Mouse (Mus musculus): ENCODE data around the gene Fcgrt.

The Fcgrt gene

DNA sequence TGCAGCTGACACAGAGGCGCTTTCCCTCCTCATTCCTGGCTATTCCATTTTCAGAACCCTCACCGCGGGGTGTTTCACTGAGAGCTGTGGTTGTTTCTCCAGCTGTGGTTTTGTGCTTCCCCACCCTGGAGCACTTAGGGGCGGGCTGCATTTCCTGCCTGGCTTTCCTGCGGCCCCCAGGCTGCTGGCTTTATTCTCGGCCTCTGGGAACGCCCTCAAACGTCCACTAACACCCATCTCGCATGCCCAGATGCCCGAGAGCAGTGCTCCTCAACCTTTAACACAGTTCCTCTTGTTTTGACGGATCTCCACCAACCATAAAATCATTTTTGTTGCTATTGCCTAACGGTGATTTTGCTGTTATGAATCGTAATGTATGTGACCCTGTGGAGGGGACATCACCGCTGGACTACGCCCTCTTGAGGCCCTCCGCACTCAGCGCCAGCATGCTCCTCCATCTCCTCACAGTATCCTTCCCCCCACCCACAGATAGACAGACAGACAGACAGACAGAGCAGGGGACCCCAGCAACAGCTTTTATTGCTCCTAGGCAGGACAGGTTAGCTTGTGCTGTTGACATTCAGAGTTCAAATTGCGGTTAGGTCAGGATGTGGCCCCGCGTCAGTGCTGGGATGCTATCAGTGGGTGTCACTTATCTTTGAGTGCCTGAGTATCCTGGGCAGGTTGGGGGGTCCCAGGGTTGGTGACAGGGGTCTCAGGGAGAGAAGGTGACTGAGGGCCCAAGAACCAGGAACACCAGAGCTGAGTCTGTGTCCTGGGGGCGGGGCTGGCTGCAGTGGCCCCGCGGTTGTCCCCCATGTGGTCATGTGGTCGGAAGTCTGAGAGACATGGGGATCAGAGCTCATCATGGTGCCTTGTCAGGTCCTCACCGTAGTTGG lies 21.0 kb downstream of the Fcgrt start:
- no peak for DNase-seq

DNA sequence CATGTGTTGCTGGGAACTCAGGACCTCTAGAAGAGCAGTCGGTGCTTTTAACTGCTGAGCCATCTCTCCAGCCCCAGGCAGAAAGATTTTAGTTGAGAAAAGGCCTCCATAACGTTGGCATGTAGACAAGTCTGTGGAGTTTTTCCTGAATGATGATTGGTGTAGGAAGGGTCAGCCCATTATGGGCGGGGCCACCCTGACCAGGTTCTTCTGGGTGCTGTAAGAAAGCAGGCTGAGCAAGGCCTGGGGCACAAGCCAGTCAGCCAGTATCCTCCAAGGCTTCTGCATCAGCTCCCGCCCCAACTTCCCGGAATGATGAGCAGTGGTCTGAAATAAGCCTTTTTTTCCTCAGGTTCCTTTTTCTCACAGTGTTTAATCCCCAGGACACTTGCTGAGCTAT lies 22.6 kb downstream of the Fcgrt start:
- DNase-seq, result no peak

DNA sequence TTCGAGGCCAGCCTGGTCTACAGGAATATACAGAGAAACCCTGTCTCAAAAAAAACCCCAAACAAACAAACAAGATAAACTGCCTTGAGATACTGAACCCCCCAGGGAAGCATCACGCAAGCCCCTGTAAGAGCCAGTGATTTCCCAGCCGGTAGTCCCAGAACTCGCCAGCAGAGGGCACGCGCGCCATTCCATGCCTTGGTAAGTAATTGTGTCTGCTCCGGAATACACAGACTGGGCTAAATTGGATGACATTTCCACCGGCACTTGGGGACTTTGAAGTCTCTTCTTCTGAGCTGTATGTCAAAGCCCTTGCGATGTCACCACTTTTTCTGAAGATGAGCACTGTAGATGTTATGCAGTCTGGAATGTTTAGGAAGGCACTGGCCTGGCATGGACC lies 23.8 kb downstream of the Fcgrt start:
- DNase-seq, result peak; percentile 97

DNA sequence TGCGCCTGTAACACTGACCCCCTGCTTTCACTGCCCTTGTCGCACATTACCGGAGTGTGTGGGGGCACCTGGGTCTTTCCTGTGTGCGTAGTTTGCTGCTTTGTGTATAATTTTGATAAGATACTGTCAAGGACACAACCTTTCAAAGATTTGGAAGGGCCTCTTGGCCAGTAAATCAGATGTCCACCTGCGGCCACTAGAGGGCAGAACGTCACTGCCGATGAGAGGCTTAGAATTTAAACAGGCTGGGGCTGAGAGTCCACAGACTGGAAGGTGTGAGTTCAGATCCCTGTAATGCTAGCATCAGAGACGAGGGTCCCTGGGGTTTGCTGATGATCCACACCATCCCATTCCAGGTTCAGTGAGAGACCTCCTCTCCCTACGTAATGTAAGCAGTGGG lies 25.1 kb downstream of the Fcgrt start:
- DNase-seq, result peak; percentile 74

DNA sequence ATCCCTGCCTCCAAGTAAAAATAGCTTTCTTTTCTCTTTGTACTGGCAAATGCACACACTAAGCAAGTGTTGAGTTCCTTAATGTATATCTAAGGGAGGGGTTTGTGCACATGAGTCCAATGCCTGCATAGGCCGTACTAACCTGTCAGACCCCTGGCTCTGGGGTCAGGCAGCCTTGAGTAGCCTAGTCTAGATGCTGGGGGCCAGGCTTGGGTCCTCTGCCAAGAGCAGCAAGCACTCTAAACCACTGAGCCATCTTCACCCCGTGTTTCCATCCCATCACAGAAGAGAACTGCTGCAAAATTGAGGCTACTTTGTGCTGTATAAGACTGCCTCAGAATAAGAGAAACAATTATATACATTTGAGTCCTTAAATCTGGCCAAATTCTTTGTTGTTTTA lies 25.8 kb downstream of the Fcgrt start:
- no peak for DNase-seq

DNA sequence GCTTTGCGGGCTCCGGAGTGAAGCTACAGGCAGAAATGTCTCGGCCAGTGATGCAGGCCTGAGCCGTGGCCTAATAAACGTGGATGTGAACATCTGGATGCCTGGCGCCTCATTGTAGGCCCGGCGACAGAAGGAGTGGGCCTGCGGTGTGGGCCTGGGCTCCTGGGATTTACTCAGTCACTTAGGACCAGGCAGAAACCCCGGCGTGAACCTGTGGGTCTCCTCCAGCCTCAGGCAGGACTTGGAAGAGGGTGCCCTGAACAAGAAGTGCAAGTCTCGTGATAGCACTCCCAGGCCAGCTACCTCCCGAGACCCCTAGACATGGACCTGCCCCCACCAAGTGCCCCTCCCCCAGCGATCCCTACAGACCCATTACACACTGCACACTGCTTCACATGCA lies 26.3 kb downstream of the Fcgrt start:
- DNase-seq, result no peak

DNA sequence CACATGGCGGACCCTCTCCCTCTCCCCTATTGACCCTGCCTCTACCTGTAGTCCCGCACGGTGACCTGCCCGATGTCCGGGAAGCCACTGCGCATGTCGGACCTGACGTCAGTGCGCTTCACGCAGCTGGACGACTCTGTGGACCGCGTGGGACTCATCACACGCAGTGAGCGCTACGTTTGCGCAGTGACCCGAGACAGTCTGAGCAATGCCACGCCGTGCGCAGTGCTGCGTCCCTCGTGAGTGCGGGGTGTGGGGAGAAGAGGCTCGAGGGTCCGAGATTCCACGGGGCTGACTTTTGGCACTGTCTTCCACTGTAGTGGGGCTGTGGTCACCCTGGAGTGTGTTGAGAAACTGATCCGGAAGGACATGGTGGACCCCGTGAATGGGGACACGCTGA lies 27.1 kb downstream of the Fcgrt start:
- DNase-seq, result no peak

DNA sequence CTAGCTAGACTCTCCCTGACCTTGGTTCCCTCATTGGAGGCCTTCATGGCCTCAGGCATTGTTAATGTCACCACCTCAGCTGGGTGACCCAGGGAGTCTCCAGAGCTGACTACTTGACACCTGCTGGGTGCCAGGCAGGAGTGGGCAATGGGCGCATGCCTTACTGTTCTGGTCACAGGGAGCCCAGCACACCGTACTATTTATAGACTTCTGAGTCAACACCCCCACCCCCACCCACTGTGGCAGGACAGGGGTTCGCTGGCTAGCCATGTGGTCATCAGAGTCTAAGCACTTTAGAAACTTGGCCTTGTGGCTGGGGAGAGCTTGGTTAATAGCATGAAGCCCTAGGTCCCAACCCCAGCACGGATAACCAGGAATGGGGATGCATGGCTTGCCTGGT lies 28.2 kb downstream of the Fcgrt start:
- no peak for DNase-seq

DNA sequence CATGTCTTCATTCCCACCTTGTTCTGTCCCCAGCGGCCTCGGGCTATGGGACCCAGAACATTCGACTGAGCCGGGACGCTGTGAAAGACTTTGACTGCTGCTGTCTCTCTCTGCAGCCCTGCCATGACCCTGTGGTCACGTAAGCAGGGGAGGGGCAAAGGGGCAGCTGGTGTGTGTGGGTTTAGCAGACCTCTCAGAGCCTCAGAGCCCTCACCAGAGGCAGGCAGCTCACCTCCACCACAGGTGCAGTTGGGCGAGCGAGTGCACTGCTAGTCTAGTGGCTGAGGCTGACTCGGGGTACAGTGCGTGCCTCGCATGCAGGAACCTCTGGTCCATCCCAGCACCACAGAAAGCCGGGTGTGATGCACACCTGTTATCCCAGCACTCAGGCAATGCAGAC lies 29.7 kb downstream of the Fcgrt start:
- no peak for DNase-seq

DNA sequence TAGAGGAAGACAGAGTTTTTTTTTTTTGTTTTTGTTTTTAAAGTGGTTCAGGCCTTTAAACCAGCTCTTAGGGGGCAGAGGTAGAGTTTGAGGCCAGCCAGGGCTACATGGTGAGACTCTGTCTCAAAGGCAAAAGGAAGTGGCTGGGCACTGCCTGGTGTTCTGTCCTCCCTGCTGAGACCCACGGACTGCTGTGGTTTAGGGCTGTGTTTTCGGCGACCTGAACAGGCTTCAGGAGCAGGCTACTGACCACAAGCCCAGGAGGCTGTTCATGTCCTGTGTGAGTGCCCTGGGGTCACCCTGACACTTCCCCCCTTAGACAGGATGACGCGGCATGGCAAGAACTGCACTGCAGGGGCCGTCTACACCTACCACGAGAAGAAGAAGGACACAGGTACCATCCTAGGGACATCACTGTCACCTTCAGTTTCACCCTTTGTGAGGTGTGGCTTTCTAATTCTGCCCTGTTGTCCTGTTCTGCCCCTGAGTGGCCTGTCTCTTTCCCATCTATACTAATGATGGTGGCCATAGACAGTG lies 30.4 kb downstream of the Fcgrt start:
- no peak for DNase-seq

DNA sequence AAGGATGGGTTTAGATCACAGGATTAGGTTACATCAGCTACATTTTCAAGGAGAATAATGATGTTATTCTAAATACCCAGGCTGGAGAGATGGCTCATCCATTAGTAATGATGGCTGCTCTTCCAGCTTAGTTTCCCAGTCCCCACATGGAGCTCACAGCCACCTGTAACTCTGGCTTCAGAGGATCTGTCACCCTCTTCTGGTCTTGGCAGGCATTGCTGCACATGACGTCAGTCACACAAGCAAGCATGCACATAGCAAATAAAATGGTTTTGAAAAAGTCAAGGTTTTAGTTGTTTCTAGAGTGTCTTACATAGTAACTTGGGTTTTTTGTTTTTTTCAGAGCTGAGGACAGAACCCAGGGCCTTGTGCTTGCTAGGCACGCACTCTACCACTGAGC lies 31.4 kb downstream of the Fcgrt start:
- no peak for DNase-seq

DNA sequence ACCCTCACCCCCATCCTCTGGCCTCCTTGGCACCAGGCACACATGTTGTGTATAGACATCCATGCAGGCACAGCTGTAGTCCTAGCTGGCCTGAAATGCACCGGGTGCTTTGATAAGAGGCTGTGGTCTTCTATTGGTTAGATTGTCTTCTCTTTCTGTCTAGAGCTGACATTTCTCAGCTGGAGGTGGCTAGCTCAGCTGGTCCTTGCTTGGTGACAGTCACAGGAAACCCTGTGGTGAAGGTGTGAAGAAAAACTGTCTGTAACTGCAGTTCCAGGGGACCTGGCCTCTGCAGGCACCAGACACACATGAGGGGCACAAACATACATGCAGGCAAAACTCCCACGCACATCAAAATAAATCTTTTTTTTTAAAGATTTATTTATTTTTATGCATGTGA lies 34.0 kb downstream of the Fcgrt start:
- no peak for DNase-seq

DNA sequence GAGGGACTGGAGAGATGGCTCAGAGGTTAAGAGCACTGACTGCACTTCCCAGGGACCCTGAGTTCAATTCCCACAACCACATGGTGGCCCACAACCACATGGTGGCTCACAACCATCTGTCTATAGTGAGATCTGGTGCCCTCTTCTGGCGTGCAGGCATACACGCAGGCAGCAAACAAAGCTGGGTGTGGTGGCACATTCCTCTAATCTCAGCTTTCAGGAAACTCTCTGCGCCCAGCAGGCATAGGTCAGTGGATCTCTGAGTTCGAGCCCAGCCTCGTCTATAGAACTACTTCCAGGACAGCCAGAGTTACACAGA lies 35.7 kb downstream of the Fcgrt start:
- no peak for DNase-seq

DNA sequence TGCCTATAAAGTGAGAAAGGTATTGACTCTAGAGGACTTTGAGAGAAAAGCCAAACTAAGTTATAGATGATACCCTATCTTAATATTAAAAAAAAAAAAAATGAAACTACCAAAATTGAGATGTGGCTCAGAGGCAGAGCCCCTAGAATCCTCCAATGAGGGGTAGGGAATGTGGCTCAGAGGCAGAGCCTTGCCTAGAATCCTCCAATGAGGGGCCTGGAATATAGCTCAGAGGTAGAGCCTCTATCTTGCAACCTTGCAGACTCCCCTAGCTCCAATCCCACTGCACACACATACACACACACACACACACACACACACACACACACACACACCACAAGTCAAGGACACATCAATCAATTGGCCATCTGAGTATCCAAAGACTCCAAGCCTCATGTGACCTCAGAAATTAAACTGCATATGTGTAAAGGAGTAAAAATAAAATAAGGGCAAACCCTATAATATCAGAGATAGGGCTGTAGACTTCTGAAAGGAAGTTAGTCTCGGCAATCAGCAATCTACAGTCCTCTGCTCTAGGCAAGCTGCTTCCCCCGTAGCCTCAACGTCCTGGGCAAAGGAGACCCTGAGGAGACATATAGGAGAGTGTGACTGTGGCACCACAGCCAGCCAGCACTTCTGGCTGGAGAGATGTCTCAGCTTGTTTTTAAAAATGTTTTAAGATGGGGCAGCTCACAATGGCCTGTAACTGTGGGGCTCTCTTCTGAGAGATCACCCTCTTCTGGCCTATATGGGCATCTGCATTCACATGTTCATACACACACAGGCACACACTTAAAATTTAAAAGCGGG lies 36.3 kb downstream of the Fcgrt start:
- no peak for DNase-seq

DNA sequence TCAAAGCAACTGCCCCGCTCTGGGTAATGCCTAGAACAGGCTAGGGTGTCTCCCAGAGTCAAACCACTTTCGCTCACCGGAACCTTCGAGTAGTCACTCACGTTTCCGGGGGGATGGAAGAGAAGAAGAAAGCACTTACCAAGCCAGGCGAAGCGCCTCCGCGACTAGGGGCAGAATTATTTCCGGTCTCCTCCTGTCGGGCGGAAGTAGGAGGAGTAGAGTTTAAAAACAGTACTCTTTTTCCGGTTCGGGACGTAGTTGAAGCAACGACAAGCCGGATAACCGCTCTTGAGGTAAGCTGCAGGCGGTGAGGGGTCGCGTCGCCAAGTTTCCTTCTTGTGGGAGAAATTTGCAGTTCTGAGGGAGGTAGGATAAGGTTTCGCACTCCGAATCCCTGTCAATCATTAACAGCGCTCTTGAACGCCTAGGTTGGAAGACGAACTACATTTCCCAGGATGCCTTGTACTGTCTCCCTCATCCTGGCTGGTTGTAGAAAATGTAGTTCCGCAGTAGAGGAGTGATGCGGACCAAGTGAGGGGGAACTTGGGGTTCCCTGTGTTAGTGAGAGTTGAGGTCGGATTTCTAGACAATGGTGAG lies 41.3 kb downstream of the Fcgrt start, which contains the start of the genes Nosip and Prrg2:
Nosip (plus strand) TSS at position 191 of the 597 bp plus-strand sequence.
Prrg2 (minus strand) TSS at position 439 of the 597 bp plus-strand sequence.
- DNase-seq, result peak; percentile 88

DNA sequence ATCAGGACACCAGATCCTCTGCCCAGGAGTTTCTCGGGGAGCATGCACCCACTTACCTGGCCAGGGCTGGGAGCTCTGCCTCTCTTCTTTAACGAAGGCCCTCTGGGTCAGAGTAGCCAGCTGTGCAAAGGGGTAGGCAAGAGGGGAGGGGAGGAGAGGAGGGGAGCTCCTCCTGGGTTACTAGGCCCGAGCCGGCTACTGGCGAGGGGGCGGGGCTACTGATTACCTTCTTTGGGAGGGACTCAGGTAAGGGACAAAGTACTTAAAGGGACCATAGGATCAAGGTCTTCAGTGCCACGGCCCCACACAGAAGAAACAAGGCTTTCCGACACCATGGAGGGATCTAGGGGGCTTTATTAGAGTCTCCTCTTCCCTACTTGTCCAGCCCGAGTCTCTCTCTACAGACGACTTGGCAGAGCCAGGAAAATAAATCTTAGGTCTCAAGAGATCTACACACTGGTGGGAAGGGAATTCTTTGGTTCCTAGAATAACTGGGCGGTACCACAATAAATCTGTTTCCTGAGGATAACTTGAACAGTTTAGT lies 42.0 kb downstream of the Fcgrt start:
- DNase-seq, result no peak

DNA sequence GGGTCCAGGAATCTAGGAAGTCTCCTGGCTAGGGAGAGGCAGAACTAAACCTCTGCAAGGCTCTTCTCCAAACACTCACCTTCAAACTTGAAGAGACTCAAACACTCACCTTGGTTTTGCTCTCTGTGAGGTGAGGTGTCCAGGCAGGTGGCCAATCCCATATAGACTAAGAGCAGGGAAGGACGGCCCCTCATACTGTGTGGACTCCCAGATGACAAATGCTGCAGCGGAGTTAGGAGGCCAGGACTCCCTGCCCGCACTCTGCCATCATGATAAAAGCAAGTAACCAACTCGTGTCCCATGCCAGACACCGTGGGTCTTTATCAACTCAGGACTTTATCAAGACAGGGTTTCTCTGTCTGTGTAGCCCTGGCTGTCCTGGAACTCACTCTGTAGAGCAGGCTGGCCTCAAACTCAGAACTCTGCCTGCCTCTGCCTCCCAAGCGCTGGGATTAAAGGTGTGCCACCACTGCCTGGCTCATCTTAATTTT lies 43.0 kb downstream of the Fcgrt start:
- no peak for DNase-seq

DNA sequence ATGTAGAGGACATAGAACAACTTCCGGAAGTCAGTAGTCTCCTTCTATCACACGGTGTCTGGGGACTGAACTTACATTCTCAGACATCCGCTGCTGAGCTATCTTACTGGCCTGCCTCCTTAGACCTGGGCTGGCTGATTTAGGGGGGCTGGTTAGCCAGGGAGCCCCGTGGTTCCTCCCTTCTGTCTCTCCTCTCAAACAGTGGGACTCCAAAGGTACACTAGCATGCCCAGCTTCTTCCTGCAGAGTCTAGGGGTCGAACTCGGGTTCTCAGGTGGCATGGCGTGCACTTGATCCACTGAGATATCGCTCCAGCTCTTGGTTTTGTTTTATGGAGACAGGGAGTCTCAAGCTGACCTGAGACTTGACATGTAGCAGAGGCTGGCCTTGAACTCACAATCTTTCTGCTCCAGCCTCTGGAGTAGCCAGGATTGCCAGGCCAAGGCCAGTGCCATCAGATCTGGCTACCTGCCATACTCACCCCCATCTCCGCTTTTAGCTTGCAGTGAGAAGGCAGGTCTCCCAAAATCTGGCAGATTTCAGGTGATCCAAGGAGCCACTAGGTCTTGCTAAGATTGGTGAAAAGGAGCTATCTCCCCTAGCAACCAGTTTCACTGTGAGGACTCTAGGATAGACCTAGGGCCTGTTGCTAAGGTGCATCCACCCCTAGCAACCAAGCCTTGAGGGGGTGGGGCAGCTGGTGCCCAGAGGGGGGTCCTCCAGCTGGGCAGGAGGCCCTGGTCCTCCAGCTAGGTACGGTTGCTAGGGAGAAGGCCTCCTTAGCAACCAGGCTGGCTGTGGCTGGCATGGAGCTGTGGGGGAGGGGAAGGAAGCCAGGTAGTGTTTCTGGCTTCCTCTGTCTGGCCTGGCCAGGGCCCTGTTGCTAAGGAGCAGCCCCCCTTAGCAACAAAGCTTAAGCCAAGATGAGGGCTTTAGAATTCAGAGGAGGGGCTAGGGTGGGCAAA lies 44.8 kb downstream of the Fcgrt start:
- no peak for DNase-seq

DNA sequence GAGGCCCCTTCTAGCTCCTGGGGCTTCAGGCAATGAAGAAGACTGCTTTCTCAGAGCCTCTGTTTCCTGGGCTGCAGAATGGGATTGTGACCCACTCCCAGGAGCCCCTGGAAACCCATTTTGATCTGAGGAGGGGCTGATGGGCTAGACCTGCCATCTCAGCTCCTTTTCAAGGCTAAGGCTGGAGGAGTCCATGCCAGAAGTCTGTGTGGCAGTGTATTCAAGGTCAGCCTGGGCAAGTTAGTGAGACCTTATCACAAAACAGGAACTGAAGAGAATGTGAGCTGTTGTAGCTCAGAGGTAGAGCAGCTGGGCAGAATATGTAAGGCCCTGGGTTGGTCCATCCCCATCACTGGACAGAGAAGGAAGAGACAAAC lies 46.7 kb downstream of the Fcgrt start:
- DNase-seq, result no peak

DNA sequence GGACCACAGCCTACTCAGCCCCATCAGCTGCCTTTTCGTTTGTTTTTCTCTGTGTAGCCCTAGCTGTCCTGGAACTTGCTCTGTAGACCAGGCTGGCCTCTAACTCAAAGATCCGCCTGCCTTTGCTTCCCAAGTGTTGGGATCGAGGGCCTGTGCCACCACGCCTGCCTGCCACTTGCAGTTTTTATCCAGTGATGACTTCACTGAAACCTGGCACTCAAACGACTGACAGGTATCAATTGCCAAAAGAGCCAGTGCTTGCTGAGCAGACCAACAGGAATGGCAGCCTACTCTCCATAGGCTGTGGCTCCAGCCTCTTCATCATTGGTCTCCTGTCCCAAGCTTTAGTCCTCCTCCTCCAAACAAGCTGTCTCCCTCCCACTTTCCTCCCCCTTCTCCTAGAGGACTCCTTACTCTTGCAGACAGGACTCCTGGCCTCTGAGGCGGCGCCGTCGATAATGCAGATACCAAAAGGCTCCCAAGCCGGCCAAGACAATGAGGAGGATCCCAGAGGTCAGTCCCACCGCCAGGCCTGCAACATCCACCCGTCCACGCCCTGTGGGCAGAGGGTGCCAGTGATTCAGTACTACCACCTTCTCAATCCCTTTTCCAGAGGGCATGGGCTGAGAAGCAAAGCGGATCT lies 47.2 kb downstream of the Fcgrt start:
- no peak for DNase-seq

DNA sequence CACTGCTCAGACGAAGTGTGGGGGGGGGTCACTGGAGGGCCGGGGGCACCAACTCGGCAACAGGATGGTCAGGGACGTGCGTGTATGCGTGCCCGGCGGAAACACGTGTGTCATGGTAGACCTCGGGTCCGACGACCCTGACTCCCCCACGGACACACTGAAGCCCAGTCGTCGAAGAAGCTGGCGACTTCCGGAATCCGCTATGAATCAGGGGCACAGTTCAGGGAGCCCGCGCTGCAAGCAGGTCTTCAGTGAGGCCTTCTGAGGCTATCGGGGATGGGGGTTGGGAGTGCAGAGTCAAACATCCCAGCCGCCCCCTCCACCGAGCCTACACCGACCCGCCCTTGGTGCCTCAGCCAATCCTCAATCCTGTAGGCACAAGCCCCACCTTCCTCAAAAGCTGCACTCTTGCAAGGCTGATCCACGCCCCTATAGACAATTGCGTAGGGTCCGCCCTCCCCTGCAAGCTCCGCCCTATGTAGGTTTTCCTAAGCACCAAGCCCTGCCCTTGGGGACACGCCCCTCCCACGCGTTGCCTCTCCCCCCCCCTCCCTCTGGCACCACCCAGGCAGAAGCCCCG lies 49.6 kb downstream of the Fcgrt start:
- DNase-seq, result peak; percentile 82

All from right cerebral cortex, postnatal 4 days (tissue).